Mouse (Mus musculus) lung, postnatal 36 days (tissue): ENCODE results near the gene Def8.
A peak's percentile ranks its signal among the peaks of the same experiment; 100 is the strongest.

Experiments used
- DNase-seq: peaks from one replicate; pipeline ENCODE4 v3.0.0; 2022; ENCODE audit warnings: mixed read lengths

The Def8 gene

DNA sequence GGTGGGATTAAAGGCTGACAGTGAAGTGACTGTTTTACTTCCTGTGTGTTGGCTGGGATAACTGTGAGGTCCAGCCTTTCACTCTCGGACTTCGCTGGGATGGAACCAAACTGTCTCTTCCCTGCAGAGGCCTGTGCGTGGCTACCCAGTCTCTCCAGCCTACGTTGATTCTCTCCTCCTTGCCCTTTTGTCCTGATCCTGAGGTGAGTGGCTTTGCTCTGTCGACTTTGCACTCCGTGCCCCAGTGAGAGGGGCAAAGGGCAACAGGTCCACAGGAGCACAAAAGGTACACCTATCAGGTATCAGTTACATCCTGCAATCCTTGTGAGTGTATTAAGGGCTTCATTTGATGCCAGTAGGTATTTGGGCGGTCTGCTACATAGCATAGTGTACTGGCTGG, at the start of gene Def8:
TSS of gene Def8 (plus strand) at position 87 of the 400 bp plus-strand sequence.
- DNase-seq: no peak

GRCm38 (mm10) chr8:123374239-123374578, 49.1 kb upstream of the Def8 start:
- DNase-seq: peak; percentile 96

DNA sequence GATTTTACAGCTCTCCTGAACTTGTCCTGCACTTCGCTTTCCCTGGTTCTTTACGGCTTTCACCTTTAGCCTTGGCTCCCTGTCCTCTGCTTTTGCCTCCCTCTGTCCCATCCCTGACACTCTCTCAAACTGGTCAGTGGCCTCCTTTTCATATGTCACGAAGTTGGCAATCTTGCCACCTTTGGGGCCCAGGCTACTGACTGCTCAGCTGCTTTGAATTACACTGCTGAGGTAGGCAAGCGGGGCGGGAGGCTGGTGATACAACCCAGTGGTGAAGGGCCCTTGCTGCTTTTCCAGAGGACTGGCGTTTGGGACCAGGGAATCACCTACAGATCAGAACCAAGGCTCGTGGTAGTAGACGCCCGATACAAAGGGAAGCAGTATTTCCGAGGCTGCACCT, 47.6 kb upstream of the Def8 start:
- DNase-seq: no peak

GRCm38 (mm10) chr8:123376106-123376505, 47.2 kb upstream of the Def8 start:
- DNase-seq: no peak

DNA sequence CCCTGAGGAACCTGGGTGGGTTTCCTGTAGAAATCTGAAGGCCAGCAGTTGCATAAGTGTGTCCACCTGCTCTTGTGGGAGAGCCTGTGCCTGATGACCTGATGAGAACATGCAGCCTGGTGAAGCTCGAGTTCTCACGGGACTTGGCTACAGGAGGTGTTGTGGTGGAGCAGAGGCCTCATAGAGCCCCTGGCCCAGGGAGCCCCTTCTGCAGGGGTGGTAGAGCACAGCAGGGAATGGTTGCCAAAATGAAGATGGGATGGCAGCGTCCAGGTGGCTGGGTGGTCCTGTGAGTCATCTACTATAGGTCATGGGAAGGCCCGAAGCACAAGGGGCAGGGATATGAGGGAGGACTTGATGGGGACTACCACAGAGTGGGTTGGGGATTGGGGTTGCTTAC, 41.6 kb upstream of the Def8 start:
- DNase-seq: no peak

GRCm38 (mm10) chr8:123382516-123382915, 40.8 kb upstream of the Def8 start:
- DNase-seq: peak; percentile 28

DNA sequence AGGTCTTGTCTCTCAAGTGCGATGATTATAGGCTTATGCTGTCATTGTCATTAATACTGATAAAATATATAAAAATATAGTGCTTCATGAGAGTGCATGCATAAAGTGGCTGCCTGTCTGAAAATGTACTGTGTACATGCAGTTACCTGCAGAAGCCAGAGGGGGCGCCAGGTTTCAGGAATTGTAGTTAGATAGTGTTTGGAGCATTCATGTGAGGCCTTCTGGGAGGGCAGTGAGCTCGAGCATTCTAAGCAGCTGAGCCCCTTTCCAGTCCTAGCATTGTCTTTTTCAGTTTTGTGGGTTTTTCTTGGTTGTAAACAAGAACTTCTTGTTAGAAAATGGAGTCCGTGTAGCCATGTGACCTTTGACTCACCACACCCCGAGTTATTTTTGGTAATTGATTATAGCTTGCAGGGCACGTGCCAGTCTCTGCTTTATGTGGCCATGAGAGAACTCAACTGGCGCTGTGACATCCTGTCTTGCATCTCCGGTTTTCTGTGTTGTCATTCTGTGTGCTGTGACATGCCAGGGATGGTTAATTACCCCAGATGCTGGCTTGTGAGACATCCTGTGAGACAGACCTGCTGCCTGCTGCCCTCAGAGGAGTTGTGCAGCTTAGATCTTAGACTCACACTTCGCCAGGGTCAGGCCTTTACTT, 38.3 kb upstream of the Def8 start:
- no peak for DNase-seq

GRCm38 (mm10) chr8:123387041-123387440, 36.3 kb upstream of the Def8 start:
- no peak for DNase-seq

GRCm38 (mm10) chr8:123387801-123388200, 35.5 kb upstream of the Def8 start:
- no peak for DNase-seq

- DNase-seq: peak; percentile 72
Measured at GRCm38 (mm10) chr8:123389026-123389425, 34.3 kb upstream of the Def8 start.

DNA sequence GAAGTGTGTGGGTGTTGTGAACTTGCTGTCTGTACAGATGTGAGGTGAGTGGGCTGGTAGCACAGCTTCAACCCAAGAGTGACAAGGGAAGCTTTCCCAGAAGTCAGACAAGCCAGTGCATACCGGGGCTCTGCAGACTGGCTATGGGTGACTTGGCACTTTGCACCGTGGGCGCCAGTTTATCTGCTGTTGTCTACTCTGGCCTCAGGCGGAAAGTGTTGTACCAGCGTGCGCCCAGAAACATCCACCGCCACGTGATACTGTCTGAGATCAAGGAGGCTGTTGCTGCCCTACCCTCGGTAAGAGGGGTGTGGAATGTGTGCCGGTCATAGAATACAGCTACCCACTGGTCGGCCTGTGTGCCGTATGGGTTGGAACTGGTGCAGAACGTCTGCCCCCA, 25.0 kb upstream of the Def8 start:
- no peak for DNase-seq

- no peak for DNase-seq
Measured at GRCm38 (mm10) chr8:123401936-123402335, 21.4 kb upstream of the Def8 start.

- DNase-seq: no peak
Measured at GRCm38 (mm10) chr8:123402730-123403326, 20.5 kb upstream of the Def8 start.

DNA sequence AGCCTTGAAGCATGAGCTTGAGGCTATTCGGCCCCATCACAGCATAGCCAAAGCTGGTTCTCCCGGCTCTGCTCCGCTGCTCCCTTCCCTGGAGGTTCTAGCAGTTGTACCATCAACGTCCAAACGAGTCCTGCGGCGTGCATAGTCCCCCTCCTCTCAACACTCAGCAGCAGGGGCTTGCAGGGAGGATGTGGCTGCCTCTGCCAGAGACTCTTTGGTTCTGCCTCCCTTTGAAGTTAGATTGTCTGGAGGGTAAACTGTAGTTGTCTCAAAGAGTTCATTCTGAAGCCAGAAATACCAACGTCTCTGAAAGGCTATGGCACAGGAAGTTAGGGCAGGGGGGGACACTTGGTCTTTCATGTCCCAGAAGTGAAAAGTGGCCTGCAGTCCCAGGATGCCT, 18.8 kb upstream of the Def8 start:
- no peak for DNase-seq

DNA sequence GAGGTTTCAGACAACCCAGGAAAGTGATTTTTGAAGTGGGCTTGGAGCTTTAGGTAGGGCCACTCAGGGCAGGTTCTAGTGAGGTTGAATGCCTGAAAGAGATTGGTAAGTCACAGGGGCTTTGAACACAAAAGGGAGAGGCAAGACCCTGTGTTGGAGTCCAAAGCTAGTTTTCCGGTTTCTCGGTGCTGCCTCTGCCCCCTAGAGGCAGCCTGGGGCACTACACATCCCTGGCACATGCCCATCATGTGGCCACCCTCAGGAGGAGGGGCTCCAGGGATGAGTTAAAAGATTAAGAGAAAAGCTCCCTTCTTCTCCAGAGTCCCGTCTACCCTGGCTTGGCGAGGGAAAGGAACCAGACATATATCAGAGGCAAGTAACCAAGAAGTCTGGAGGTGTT, 16.5 kb upstream of the Def8 start, which contains the start of gene Mc1r:
TSS of gene Mc1r (plus strand) at position 322 of the 400 bp plus-strand sequence.
- DNase-seq: peak; percentile 71

GRCm38 (mm10) chr8:123407612-123408011, 15.7 kb upstream of the Def8 start:
- DNase-seq: no peak

- DNase-seq: no peak
Measured at GRCm38 (mm10) chr8:123408586-123409544, 14.5 kb upstream of the Def8 start.

- DNase-seq: peak; percentile 20
Measured at GRCm38 (mm10) chr8:123410049-123410587, 13.2 kb upstream of the Def8 start.

DNA sequence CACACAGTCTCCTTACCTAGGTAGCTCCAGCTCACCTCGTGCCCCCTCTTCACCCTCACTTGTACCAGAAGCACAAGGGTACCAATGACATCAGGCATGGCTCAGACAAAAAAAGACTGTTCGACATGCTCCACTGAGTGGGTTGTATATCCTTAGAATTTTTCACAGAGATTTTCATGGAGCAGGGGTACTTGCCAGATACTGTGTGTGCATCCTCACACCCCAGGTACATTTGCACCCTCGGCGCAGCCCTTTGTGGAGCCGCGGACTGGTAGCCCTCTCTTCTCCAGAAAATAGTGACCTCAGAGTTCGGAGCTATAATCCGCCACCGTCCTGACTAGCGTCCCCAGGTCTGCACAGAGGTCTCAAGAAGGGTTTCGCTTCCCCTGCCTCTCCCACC, 12.5 kb upstream of the Def8 start:
- no peak for DNase-seq

- DNase-seq: peak; percentile 40
Measured at GRCm38 (mm10) chr8:123411246-123411645, 12.1 kb upstream of the Def8 start, which contains the start of gene Tubb3. Tubb3 (plus strand) TSS chr8:123411424.

- no peak for DNase-seq
Measured at GRCm38 (mm10) chr8:123411781-123412327, 11.5 kb upstream of the Def8 start.

DNA sequence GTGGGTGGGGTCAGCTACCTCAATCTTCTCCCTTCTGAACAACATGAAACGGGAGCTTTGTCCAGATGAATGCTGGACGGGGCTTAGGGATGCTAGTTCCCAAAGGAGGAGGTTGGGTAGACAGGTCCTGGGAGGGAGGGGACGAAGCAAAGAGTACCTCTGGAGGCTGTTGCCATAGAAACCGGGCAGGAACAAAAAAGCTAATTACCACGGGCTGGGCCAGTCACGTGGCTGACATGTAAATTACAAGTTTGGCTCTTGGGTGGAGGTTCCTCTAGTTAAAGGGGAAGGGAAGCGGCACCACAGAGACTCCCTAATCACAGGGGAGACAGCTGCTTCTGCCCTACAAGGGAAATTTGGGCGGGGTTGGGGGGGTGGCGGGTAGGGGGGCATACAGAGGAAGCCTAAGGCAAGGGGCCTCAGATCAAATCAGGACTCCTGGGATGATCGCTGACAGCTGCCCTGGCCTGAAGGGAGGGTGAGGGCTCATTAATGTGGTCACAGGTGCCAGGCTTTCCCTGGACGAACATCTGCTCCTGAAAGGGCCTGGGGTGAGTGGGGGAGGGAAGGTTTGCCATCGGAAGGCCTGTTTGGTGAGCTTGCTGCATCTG, 10.7 kb upstream of the Def8 start:
- peak; percentile 7 for DNase-seq

GRCm38 (mm10) chr8:123414255-123414654, 9.1 kb upstream of the Def8 start:
- DNase-seq: no peak
